Mouse (Mus musculus) forebrain, embryonic 16.5 days (tissue): ENCODE results near the gene Scaf8. TPM values are rescaled to one million over a fixed set of nuclear protein-coding genes. Genes with fewer than 3 reads are reported as not detected.
"Not testable (repeated sequence)": the region's sequence is repeated elsewhere in the genome, so short reads cannot be mapped to it uniquely, and the experiment has no call there.

Source experiments
- ATAC-seq: fragments of 200-750 bp; cut with Nextera tagmentation; 2 replicates; pipeline ENCODE4 v1.8.0; 2017; ENCODE audit warnings: mild to moderate bottlenecking, moderate library complexity
- H3K27ac ChIP-seq: fragments of 300-500 bp; sonication (generic); 2 replicates; pipeline ENCODE4 v1.5.1; 2014; ENCODE audit warnings: low read length, control low read depth
- H3K27me3 ChIP-seq: fragments of 300-500 bp; sonication (generic); replicated peaks from 2 replicates; pipeline ENCODE4 v1.6.1; 2014; ENCODE audit warnings: low read length; ENCODE audit not compliant: control insufficient read depth, insufficient read depth
- H3K36me3 ChIP-seq: fragments of 300-500 bp; sonication (generic); 2 replicates; pipeline ENCODE4 v1.6.1; 2014; ENCODE audit not compliant: control insufficient read depth, insufficient read depth
- H3K4me1 ChIP-seq: fragments of 300-500 bp; sonication (generic); replicated peaks from 2 replicates; pipeline ENCODE4 v1.6.1; 2014; ENCODE audit warnings: low read length; ENCODE audit not compliant: control insufficient read depth, insufficient read depth
- H3K4me2 ChIP-seq: fragments of 300-500 bp; sonication (generic); 2 replicates; pipeline ENCODE4 v1.6.1; 2014; ENCODE audit warnings: mild to moderate bottlenecking, low read length, control low read depth
- H3K4me3 ChIP-seq: fragments of 300-500 bp; sonication (generic); replicated peaks from 2 replicates; pipeline ENCODE4 v1.5.1; 2014; ENCODE audit warnings: mild to moderate bottlenecking, low read length, control low read depth
- H3K9ac ChIP-seq: fragments of 300-500 bp; sonication (generic); replicated peaks from 2 replicates; pipeline ENCODE4 v1.6.1; 2014; ENCODE audit warnings: low read depth, low read length, control low read depth
- H3K9me3 ChIP-seq: fragments of 300-500 bp; sonication (generic); 2 replicates; pipeline ENCODE4 v1.6.1; 2016; ENCODE audit warnings: low read length; ENCODE audit not compliant: control insufficient read depth
- WGBS: fragments of 180-500 bp; shearing (Covaris S2); extraction: QIAGEN DNeasy Blood & Tissue Kit; methylation state at CpG from one replicate; pipeline ENCODE4 v1.1.7; 2014; 5-methylcytosine and 5-hydroxymethylcytosine counted together
- polyA plus RNA-seq: library from polyadenylated mRNA; unstranded; fragments of >200 nt; fragmentation: Nextera tagmentation; extraction: Ambion mirVana; gene quantifications from 2 replicates; pipeline ENCODE4 v1.2.1, GENCODE M21; 2015

Gene Scaf8
- polyA plus RNA-seq, 1 experiment from 2014 or later: 17.0 TPM

- WGBS: 1% methylated on average over 16 of the region's 16 CpGs
Observed at GRCm38 (mm10) chr17:3113737-3114357, 925 bp upstream of the Scaf8 start.

GRCm38 (mm10) chr17:3114358-3114719 lies 433 bp upstream of the Scaf8 start:
- peak overlapping the region; percentile 77 for H3K4me3 ChIP-seq
- H3K27me3 ChIP-seq: no peaks in the 10 kb centered on the region
- peak overlapping the region; percentile 67 for H3K4me2 ChIP-seq
- WGBS: under 1% methylated on average over 31 of the region's 31 CpGs
- H3K36me3 ChIP-seq: no peaks in the 10 kb centered on the region
- H3K9ac ChIP-seq: peak overlapping the region; percentile 71
- peak overlapping the region; percentile 99 for H3K27ac ChIP-seq
- peak; percentile 69 for ATAC-seq
- no peaks in the 10 kb centered on the region for H3K9me3 ChIP-seq
- peaks cover 24% of the 10 kb centered on the region for H3K4me1 ChIP-seq

More at GRCm38 (mm10) chr17:3113737-3114357, 925 bp upstream of the Scaf8 start:
- H3K9me3 ChIP-seq: no peaks in the 10 kb centered on the region
- peak overlapping the region; percentile 99 for H3K27ac ChIP-seq
- ATAC-seq: no peak
- peaks cover 24% of the 10 kb centered on the region for H3K4me1 ChIP-seq
- H3K36me3 ChIP-seq: no peaks in the 10 kb centered on the region
- H3K9ac ChIP-seq: peak overlapping the region; percentile 71
- peak overlapping the region; percentile 77 for H3K4me3 ChIP-seq
- H3K4me2 ChIP-seq: peak overlapping the region; percentile 67
- H3K27me3 ChIP-seq: no peaks in the 10 kb centered on the region

- Histone ChIP-seq H3K4me3 (peak overlapping the region; percentile 77), H3K9me3 (no peaks in the 10 kb centered on the region), H3K4me2 (peak overlapping the region; percentile 61), H3K27me3 (no peaks in the 10 kb centered on the region), H3K27ac (peak overlapping the region; percentile 99), H3K9ac (peak overlapping the region; percentile 95), H3K4me1 (peaks cover 24% of the 10 kb centered on the region), H3K36me3 (no peaks in the 10 kb centered on the region)
- under 1% methylated on average over 30 of the region's 47 CpGs for WGBS
- peak; percentile 16 for ATAC-seq
Observed at GRCm38 (mm10) chr17:3115380-3115974, 705 bp downstream of the Scaf8 start.

GRCm38 (mm10) chr17:3120949-3121348 lies 6.2 kb downstream of the Scaf8 start:
- ATAC-seq, H3K36me3 ChIP-seq, H3K27ac ChIP-seq, H3K27me3 ChIP-seq, H3K9ac ChIP-seq, H3K4me3 ChIP-seq, H3K4me2 ChIP-seq, H3K9me3 ChIP-seq: not testable (repeated sequence)
- peaks cover 16% of the 10 kb centered on the region for H3K4me1 ChIP-seq
- WGBS: 69% methylated on average over 8 of the region's 8 CpGs

- H3K36me3 ChIP-seq, ATAC-seq, H3K4me1 ChIP-seq, H3K27ac ChIP-seq, H3K4me2 ChIP-seq, H3K9me3 ChIP-seq, H3K9ac ChIP-seq, H3K27me3 ChIP-seq, H3K4me3 ChIP-seq: not testable (repeated sequence)
- 77% methylated on average over 1 of the region's 1 CpGs for WGBS
Observed at GRCm38 (mm10) chr17:3123581-3123980, 8.8 kb downstream of the Scaf8 start.

- H3K36me3 ChIP-seq: 0 out of 2 replicates have a peak, but pooled peaks cover 2% of the 10 kb centered on the region
- H3K9ac ChIP-seq: no peak overlapping the region
- H3K4me1 ChIP-seq: no peaks in the 10 kb centered on the region
- H3K9me3 ChIP-seq: no peaks in the 10 kb centered on the region
- no peak overlapping the region for H3K4me2 ChIP-seq
- H3K4me3 ChIP-seq: no peak overlapping the region
- H3K27me3 ChIP-seq: no peaks in the 10 kb centered on the region
- ATAC-seq: no peak
- 93% methylated on average over 1 of the region's 1 CpGs for WGBS
- no peak overlapping the region for H3K27ac ChIP-seq
Observed at GRCm38 (mm10) chr17:3128716-3129115, 13.9 kb downstream of the Scaf8 start.

GRCm38 (mm10) chr17:3129791-3130190 lies 15.0 kb downstream of the Scaf8 start:
- H3K9ac ChIP-seq: no peak overlapping the region
- H3K27me3 ChIP-seq: no peaks in the 10 kb centered on the region
- no peak overlapping the region for H3K27ac ChIP-seq
- no peak overlapping the region for H3K4me2 ChIP-seq
- no peak for ATAC-seq
- 96% methylated on average over 3 of the region's 3 CpGs for WGBS
- no peaks in the 10 kb centered on the region for H3K4me1 ChIP-seq
- H3K9me3 ChIP-seq: no peaks in the 10 kb centered on the region
- H3K4me3 ChIP-seq: no peak overlapping the region
- 0 out of 2 replicates have a peak, but pooled peaks cover 2% of the 10 kb centered on the region for H3K36me3 ChIP-seq

GRCm38 (mm10) chr17:3135346-3135745 lies 20.6 kb downstream of the Scaf8 start:
- H3K27ac ChIP-seq: no peak overlapping the region
- H3K36me3 ChIP-seq: 0 out of 2 replicates have a peak, but pooled peaks cover under 1% of the 10 kb centered on the region

GRCm38 (mm10) chr17:3136127-3136526 lies 21.4 kb downstream of the Scaf8 start:
- no peak overlapping the region for H3K27ac ChIP-seq
- no peak overlapping the region for H3K4me3 ChIP-seq
- H3K9ac ChIP-seq: no peak overlapping the region
- WGBS: 93% methylated on average over 7 of the region's 7 CpGs
- H3K4me2 ChIP-seq: no peak overlapping the region
- H3K9me3 ChIP-seq: no peaks in the 10 kb centered on the region
- no peaks in the 10 kb centered on the region for H3K36me3 ChIP-seq
- no peak for ATAC-seq
- no peaks in the 10 kb centered on the region for H3K27me3 ChIP-seq
- peaks cover 9% of the 10 kb centered on the region for H3K4me1 ChIP-seq

More at GRCm38 (mm10) chr17:3135346-3135745, 20.6 kb downstream of the Scaf8 start:
- Histone ChIP-seq H3K27me3 (no peaks in the 10 kb centered on the region), H3K4me3 (no peak overlapping the region), H3K9me3 (no peaks in the 10 kb centered on the region), H3K9ac (no peak overlapping the region), H3K4me1 (peaks cover 9% of the 10 kb centered on the region), H3K4me2 (no peak overlapping the region)
- ATAC-seq: no peak
